In the genomic region with DNA sequence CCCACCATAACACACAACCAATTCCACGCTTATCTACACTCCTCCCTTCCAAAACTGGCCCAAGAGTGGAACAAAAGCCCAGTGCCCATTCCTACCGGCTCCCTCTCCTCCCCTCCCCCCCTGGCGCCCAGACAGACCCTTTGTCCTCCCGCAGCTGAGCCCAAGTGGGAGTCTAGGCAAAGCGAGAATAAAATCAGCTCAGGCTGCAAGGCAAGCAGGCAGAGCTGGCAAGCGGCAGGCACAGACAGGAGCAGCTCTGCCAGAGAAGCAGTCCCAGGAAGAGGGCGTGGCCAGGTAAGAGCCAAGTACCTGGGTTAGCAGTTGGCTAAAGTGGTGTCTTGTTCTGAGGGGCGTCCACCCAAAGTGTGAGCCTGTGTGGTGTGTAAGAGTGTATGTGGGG, we compare ENCODE assay signal across 12 mouse cellular contexts. TPM values are rescaled to one million over a fixed set of nuclear protein-coding genes. Genes with fewer than 3 reads are reported as not detected.
DNase-seq lines count a peak whose midpoint lies in the region; ATAC-seq lines count a peak whose summit lies in the region.
"Had no signal": no experiment of that assay in that cellular context is flagged by ENCODE, and none has a peak within 500 bp of the region (broad histone marks: within the 10 kb centered on the region; RNA-seq: fewer than 3 reads in every experiment).

A gene (plus strand): TSS at position 194 of the 400 bp plus-strand sequence.

- H3K27me3 ChIP-seq in heart, embryonic 11.5 days (ENCODE audit: control insufficient read depth, insufficient read depth, low read length), result no peaks in the 10 kb centered on the region
- H3K27me3 ChIP-seq in limb, embryonic 10.5 days (ENCODE audit: low read depth, poor library complexity, severe bottlenecking), result peaks cover 28% of the 10 kb centered on the region
- H3K27me3 ChIP-seq in neural tube, embryonic 15.5 days (replicated peaks), result no peaks in the 10 kb centered on the region
- H3K27me3 ChIP-seq in liver, embryonic 12.5 days (replicated peaks), result peaks cover 63% of the 10 kb centered on the region

- no peak within 1 kb of the TSS for H3K4me3 ChIP-seq in heart, embryonic 11.5 days (ENCODE audit: low read depth, low read length)
- H3K4me3 ChIP-seq in limb, embryonic 10.5 days, result no peak within 1 kb of the TSS
- H3K4me3 ChIP-seq in neural tube, embryonic 15.5 days (replicated peaks), result no peak within 1 kb of the TSS; the same call in 1 of the 2 replicates
- H3K4me3 ChIP-seq in liver, embryonic 12.5 days, result no peak within 1 kb of the TSS
- H3K4me3 ChIP-seq: gastrocnemius, adult 2 months; liver, embryonic 15.5 days had no signal

- no peaks in the 10 kb centered on the region for H3K36me3 ChIP-seq in heart, embryonic 11.5 days (ENCODE audit: control insufficient read depth, insufficient read depth, low read length)
- H3K36me3 ChIP-seq in limb, embryonic 10.5 days, result 0 out of 2 replicates have a peak, but pooled peaks cover under 1% of the 10 kb centered on the region
- H3K36me3 ChIP-seq in neural tube, embryonic 15.5 days, result peaks cover 12% of the 10 kb centered on the region
- H3K36me3 ChIP-seq in liver, embryonic 12.5 days, result no peaks in the 10 kb centered on the region
- H3K36me3 ChIP-seq: liver, embryonic 15.5 days had no signal

- H3K4me1 ChIP-seq in heart, embryonic 11.5 days (ENCODE audit: control insufficient read depth, insufficient read depth, low read length), result peaks cover 33% of the 10 kb centered on the region
- H3K4me1 ChIP-seq in limb, embryonic 10.5 days, result peaks cover 25% of the 10 kb centered on the region
- H3K4me1 ChIP-seq in neural tube, embryonic 15.5 days, result peaks cover 55% of the 10 kb centered on the region
- H3K4me1 ChIP-seq in liver, embryonic 12.5 days, result peaks cover 31% of the 10 kb centered on the region

- H3K4me2 ChIP-seq in heart, embryonic 11.5 days, result peak within 1 kb of the TSS; percentile 42
- peak within 1 kb of the TSS; percentile 73 for H3K4me2 ChIP-seq in neural tube, embryonic 15.5 days
- no peak within 1 kb of the TSS for H3K4me2 ChIP-seq in liver, embryonic 12.5 days
- H3K4me2 ChIP-seq: liver, embryonic 15.5 days had no signal

- H3K9me3 ChIP-seq in heart, embryonic 11.5 days (replicated peaks; ENCODE audit: control insufficient read depth, low read length), result no peaks in the 10 kb centered on the region
- H3K9me3 ChIP-seq in limb, embryonic 10.5 days (replicated peaks), result no peaks in the 10 kb centered on the region
- no peaks in the 10 kb centered on the region for H3K9me3 ChIP-seq in neural tube, embryonic 15.5 days (replicated peaks)
- H3K9me3 ChIP-seq in liver, embryonic 12.5 days (replicated peaks), result no peaks in the 10 kb centered on the region
- H3K9me3 ChIP-seq: liver, embryonic 15.5 days had no signal

- WGBS in heart, embryonic 11.5 days (ENCODE audit: insufficient replicate concordance), result 25% methylated on average over 8 of the region's 8 CpGs
- WGBS in limb, embryonic 10.5 days, result 26% methylated on average over 8 of the region's 8 CpGs
- 22% methylated on average over 8 of the region's 8 CpGs for WGBS in neural tube, embryonic 15.5 days
- WGBS in liver, embryonic 12.5 days (ENCODE audit: insufficient replicate concordance), result 37% methylated on average over 8 of the region's 8 CpGs

- DNase-seq in heart, adult 8-10 months (ENCODE audit: low spot score), result no peak
- DNase-seq in right cerebral cortex, postnatal 4 days, result peak; percentile 65
- no peak for DNase-seq in right cerebral cortex, postnatal 14 days
- DNase-seq in limb, embryonic 10.5 days (ENCODE audit: low spot score), result no peak
- no peak for DNase-seq in gastrocnemius, postnatal 4 days (ENCODE audit: low spot score in 2 of 2)
- DNase-seq: gastrocnemius, adult 2 months; spleen, adult 18-20 months had no signal

- H3K9ac ChIP-seq in heart, embryonic 11.5 days (ENCODE audit: low read depth, low read length), result no peak within 1 kb of the TSS
- H3K9ac ChIP-seq in neural tube, embryonic 15.5 days (replicated peaks), result peak within 1 kb of the TSS; percentile 40
- H3K9ac ChIP-seq in liver, embryonic 12.5 days, result no peak within 1 kb of the TSS
- H3K9ac ChIP-seq: liver, embryonic 15.5 days had no signal

- no peak for ATAC-seq in heart, embryonic 11.5 days (replicated peaks; ENCODE audit: insufficient number of reproducible peaks, low FRiP score, low TSS enrichment)
- no peak for ATAC-seq in neural tube, embryonic 15.5 days (ENCODE audit: low FRiP score)
- ATAC-seq in liver, embryonic 12.5 days, result no peak
- ATAC-seq: CD4-positive, CD25-positive, alpha-beta regulatory T cell, adult 4 months had no signal

- H3K27ac ChIP-seq in heart, embryonic 11.5 days (ENCODE audit: low read depth, low read length), result 0 out of 2 replicates have a peak within 1 kb of the TSS, but pooled peaks have one; percentile 16
- H3K27ac ChIP-seq in limb, embryonic 10.5 days, result peak within 1 kb of the TSS; percentile 44; the same call in 1 of the 2 replicates
- peak within 1 kb of the TSS; percentile 92 for H3K27ac ChIP-seq in neural tube, embryonic 15.5 days (replicated peaks)
- no peak within 1 kb of the TSS for H3K27ac ChIP-seq in liver, embryonic 12.5 days
- H3K27ac ChIP-seq: gastrocnemius, adult 2 months; liver, embryonic 15.5 days had no signal

RNA-seq across cellular contexts. Expression of the gene that starts here (rescaled TPM):
- polyA plus RNA-seq in heart, embryonic 11.5 days (2014; fragmentation: Nextera tagmentation; extraction: Ambion mirVana), result 0.77 and 1.0 TPM in 2 replicates
- not detected for total RNA-seq in heart, adult 8-10 months (2022)
- polyA plus RNA-seq in limb, embryonic 10.5 days (2016; fragmentation: Nextera tagmentation; extraction: Ambion mirVana), result 0.21 and 0.63 TPM in 2 replicates
- polyA plus RNA-seq in neural tube, embryonic 15.5 days (2015; fragmentation: Nextera tagmentation; extraction: Ambion mirVana), result 1.7 and 2.2 TPM in 2 replicates
- 0.14 and 0.32 TPM in 2 replicates for polyA plus RNA-seq in liver, embryonic 12.5 days (2016; fragmentation: Nextera tagmentation; extraction: Ambion mirVana)
- 1 to 10 TPM in 1 of 2 experiments, under 1 TPM in 1; 0.91 to 1.5 TPM for total RNA-seq in gastrocnemius, postnatal 4 days (2021)
- total RNA-seq: gastrocnemius, adult 2 months had no signal
- polyA plus RNA-seq: CD4-positive, CD25-positive, alpha-beta regulatory T cell, adult 4 months had no signal
